Mouse (Mus musculus) G1E (cell line): ENCODE results near the gene Cstb.

Experiments used
- CTCF ChIP-seq: IDR thresholded peaks from 2 replicates; pipeline ENCODE4 v1.5.1; 2012; ENCODE audit warnings: low read depth, low read length, inconsistent platforms, mixed read lengths
- GATA1 ChIP-seq: IDR thresholded peaks from 2 replicates; pipeline ENCODE4 v1.6.1; 2012; ENCODE audit warnings: borderline replicate concordance, low read length, inconsistent platforms, mixed read lengths

GRCm38 (mm10) chr10:78460463-78460862, 35.0 kb downstream of the Cstb start:
- TF ChIP-seq CTCF, result no peak
- no peak for TF ChIP-seq GATA1
